Mouse (Mus musculus): ENCODE measurements around the gene H2-Q1.
"Not testable (repeated sequence)": the region's sequence is repeated elsewhere in the genome, so short reads cannot be mapped to it uniquely, and the experiment has no call there.

The H2-Q1 gene

DNA sequence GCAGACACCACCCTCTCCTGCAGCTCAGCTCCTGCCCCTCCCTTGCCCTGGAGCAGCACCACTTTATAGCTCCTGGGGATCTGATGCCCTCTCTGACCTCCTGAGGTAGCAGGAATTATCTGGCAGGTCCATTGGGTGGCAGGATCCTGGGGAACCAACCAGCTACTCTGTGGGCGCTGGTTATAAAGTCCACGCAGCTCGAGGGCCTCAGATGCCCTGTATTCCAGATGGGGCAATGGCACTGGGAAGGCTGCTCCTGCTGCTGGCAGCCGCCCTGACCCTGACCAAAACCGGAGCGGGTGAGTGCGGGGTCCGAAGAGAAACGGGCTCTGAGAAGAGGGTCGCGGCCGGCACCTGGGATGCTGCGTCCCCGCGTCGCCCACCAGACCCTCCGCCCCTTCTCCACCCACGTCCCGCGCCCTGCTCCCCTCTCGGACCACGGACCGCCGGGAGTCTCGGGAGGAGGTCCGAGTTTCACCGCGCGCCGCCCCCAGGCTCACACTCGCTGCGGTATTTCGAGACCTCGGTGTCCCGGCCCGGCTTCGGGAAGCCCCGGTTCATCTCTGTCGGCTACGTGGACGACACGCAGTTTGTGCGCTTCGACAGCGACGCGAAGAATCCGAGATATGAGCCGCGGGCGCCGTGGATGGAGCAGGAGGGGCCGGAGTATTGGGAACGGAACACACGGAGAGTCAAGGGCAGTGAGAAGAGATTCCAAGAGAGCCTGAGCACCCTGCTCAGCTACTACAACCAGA is at the start of gene H2-Q1:
Gene H2-Q1 (plus strand): TSS at position 79 of the 755 bp plus-strand sequence.
- no peak for DNase-seq (ENCODE audit: low read depth)

GRCm38 (mm10) chr17:35272249-35272648 is 48.0 kb upstream of the H2-Q1 start:
- DNase-seq (ENCODE audit: low read depth): no peak

DNA sequence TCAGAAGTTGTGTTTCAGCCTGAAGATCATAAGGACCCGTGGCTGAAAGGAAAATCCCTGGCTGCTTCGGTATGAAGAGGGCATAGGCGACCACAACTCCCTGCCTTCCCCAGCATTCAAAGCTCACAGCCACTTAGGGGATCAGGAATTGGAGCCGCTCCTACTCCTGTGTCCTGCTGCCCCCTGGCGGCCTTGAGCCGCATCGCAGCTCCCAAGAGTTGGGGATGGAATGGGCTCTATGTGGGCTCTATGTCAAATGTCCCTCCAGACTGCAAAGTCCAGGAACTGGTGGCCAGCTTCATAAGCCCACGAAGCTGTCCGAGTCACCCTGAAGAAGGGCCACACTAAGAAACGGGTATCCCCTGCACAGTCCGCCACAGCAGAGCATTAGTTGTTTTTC is 45.4 kb upstream of the H2-Q1 start:
- DNase-seq (ENCODE audit: low read depth): peak; percentile 83

GRCm38 (mm10) chr17:35276304-35276864 is 43.8 kb upstream of the H2-Q1 start:
- DNase-seq (ENCODE audit: low read depth): no peak

GRCm38 (mm10) chr17:35278049-35278448 is 42.2 kb upstream of the H2-Q1 start:
- no peak for DNase-seq (ENCODE audit: low read depth)

DNA sequence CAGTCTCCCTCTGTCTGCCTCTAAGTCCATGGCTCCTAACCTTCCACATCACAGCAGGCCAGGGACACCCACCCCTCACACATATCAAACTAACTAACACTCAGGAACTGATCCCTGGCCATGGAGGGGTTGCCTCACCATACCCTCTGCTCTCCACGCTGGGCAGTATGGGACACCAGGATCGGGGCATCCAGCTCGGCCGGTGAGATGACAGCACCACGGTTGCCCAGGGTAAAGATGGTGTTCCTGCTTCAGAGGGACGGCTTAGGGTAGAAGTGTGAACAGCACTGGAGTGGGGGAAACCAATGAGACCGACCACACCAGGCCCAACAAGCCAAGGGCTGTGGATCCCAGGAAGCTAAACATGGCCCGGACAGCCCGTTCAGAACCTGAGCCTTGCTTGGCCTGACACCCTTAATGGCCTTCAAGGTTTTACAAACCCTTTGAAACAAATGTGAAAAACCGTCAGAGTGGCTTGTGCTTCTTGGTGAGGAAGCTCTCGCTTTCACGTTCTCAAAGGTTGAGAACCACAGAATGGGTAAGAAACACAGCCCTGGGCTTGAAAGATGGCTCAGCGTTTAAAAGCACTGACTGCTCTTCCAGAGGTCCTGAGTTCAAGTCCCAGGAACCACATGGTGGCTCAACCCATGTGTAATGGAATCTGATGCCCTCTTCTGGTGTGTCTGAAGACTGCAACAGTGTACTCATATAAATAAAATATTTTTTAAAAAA is 41.1 kb upstream of the H2-Q1 start:
- no peak for DNase-seq (ENCODE audit: low read depth)

DNA sequence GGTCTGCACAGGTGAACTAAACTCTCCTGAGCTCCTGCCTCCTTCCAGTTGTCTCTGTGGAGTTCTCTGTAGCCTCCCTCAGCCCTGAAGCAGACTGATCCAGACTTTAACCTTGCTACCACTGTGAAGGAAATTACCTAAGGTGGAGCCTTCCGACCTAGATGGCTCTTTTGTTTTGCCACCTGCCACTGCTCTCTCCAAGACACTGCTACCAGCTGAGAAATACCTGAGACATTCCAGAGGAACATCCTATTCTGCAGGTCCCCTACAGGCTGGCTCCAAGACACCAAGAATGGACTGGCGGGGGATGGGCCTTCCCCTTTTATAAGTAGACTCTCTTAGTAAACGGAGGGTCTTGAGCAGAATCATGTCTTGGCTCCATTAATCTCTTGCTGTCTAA is 39.9 kb upstream of the H2-Q1 start:
- no peak for DNase-seq (ENCODE audit: low read depth)

GRCm38 (mm10) chr17:35285431-35285830 is 34.8 kb upstream of the H2-Q1 start:
- DNase-seq (ENCODE audit: low read depth): no peak

DNA sequence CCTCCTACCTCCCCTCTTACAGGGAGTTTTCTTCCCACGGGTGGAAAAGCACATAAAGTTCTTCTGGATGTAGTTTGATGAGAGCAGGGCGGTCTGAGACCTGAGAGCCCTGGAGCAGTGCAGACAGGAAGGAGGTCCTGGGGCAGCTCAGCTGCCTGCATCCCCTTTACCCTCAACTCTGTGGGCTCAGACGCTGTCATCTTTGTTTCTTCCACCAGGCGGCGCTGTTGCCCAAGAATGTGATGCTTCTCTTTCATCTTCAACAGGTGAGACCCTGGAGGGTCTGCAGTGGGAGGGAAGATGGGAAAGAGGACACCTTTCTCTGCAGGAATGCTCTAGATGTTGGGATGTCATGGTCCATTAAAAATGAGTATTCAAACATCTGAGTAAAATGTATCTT is 24.4 kb upstream of the H2-Q1 start:
- peak; percentile 37 for DNase-seq (ENCODE audit: low read depth)

GRCm38 (mm10) chr17:35300261-35300945 is 19.8 kb upstream of the H2-Q1 start:
- DNase-seq (ENCODE audit: low read depth): peak; percentile 15

- peak; percentile 94 for DNase-seq (ENCODE audit: low read depth)
These were observed 18.5 kb upstream of the H2-Q1 start for GRCm38 (mm10) chr17:35301645-35302258.

- no peak for DNase-seq (ENCODE audit: low read depth)
These were observed 16.9 kb upstream of the H2-Q1 start for GRCm38 (mm10) chr17:35303271-35303670.

- DNase-seq (ENCODE audit: low read depth): no peak
These were observed 16.4 kb upstream of the H2-Q1 start for GRCm38 (mm10) chr17:35303756-35304350.

DNA sequence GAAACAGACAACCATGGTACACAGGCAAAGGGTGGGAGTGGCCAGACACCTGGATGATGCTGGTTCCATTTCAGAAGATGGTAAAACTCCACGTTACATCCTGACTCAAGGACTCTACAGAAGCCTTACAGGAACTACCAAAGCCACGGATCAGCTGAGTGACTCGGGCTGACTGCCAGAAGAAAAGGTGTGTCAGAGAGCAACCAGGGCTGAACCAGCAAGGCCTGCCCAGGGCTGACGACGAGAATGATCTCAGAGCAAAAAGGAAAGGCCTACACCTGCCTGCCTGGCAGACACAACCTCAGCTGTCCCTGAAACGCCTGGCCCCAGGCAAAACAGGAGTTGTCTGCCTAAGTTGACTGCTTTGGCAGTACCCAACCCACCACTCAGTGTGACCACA is 15.7 kb upstream of the H2-Q1 start:
- peak; percentile 17 for DNase-seq (ENCODE audit: low read depth)

DNA sequence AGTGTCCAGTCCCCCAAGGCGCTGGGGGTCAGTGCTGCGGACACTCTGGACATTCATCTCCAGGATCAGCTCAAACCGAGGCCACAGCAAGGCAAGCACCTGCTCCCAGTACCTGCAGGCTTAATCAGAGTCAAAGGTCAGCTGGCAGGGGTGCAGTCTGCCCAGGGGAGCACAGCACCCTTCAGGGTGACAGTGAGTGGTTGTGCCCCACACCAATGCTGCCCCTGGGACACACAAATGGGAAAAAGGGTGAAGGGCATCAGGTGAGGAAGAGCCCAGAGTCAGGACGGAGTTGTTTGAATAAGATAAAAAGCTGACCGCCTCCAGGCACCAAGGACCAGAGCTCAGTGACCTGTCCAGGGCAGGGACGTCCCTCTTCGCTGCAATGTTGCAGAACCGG is 15.3 kb upstream of the H2-Q1 start:
- not testable (repeated sequence) for DNase-seq (ENCODE audit: low read depth)

DNA sequence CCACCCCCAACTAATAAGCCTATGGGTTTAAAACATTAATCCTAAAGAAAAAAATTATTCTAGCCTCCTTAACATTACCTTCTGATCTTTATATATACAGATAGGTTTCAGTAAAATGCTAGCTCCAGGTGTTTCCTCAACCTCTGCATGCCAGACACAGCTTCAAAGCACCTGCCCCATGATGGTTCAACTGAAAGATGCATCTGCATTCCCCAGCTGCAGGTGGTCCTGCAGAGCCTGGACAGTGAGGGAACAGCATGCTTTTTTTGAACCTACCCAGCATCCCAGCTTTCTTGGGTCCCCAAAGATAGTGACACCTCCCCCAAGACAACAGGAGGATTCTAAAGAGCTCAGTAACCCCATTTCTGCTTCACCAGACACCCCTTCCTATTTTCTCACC is 1.5 kb upstream of the H2-Q1 start:
- no peak for DNase-seq (ENCODE audit: low read depth)

DNA sequence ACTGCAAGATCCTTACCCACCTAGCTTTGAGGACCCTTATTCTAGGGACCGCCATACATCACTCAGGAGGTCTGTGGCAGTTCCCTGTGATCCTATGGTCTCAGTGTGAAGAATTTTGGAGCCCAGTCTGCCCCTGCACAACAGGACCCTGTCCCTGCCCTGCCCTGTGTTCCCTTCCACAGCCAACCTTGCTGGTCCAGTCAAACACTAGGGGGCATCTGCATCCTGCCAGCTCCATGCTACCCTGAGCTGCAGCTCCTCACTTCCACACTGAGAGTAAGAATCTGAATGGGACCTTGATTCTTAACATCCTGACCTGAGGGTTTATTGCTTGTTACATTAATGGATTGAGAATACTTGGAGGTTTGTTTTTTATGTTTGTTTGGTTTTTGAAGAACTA is 4.9 kb downstream of the H2-Q1 start:
- not testable (repeated sequence) for DNase-seq (ENCODE audit: low read depth)

- DNase-seq (ENCODE audit: low read depth): not testable (repeated sequence)
These were observed 5.8 kb downstream of the H2-Q1 start for GRCm38 (mm10) chr17:35326000-35326399.

DNA sequence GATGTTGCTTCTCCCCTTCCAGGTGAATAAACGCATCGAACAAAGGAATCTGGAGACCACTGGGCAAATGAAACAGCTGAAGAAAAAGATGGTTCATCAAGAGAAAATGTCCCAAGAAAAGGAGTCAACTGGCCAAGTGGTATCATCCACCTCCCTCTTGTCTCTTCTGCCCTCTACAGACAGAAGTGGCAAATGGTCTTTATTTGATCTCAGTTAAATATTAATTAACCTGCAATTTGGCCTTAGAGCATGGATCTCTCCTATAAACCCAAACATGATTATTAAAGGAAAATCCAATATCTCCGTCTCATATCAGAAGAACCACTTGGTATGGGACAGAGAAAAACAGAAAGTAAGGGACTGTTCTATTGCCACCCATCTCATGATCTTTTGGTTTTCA is 9.5 kb downstream of the H2-Q1 start:
- DNase-seq (ENCODE audit: low read depth): not testable (repeated sequence)

GRCm38 (mm10) chr17:35331546-35331945 is 11.3 kb downstream of the H2-Q1 start:
- peak; percentile 60 for DNase-seq (ENCODE audit: low read depth)

- no peak for DNase-seq (ENCODE audit: low read depth)
These were observed 22.0 kb downstream of the H2-Q1 start, which contains the start of gene H2-Q2 for GRCm38 (mm10) chr17:35342071-35342671. Gene H2-Q2, plus strand, starts transcription at chr17:35342242.
